Mouse (Mus musculus): ENCODE results near the gene Cnot6l.
A peak's percentile ranks its signal among the peaks of the same experiment; 100 is the strongest.

The Cnot6l gene

DNA sequence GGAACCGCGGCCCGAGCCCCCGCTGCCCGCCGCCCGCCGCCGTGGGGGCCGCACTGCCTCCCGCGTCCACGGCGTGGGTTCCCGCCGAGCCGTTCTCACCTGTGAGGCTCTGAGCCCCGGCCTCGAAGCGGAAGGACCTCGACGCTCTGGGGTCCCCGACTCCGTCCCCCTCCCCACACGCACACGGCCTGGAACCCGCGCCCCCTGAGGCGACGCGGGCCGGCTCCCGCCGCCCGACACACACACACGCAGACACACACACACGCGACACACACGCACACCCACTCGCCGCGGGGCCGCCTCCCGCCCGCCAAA is 2.8 kb downstream of the Cnot6l start:
- no peak for DNase-seq

DNA sequence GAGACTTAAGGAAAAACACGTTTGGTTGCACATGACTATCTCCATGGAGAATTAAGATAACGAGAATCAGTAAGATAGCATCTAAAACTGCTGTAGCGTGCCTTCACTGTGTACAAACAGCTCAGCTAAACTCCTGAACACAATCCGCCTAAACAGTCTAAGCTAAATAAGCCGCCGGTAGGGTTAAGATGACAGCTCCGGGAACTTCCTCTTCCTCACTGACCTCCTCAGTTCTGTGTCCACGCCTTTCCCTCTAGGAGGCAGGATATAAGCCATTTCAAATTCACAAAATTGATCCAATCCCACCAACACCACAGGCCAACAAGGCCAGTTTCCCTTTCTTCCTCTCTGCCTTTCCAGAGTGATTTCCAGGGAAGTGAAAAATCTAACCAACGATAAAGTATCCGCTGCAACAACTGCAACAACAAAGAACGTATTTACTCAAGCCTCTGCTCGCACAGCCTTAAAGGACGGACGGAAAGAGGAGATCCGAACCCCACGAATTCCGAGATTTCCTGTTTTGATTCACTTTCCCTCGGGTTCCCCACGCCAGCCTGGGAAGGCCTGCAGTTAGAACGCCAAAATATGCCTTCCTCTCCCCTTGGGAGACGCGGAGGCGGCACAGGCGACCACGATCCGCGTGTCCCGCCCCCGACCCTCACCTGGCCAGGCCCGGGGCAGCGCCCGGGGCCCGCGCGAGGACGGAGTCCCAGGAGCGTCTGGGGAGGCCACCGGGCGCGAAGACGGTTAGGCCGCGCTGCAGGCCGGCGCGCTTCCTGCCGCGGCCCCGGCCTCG is 3.3 kb downstream of the Cnot6l start:
- peak; percentile 35 to 50 for DNase-seq

- no peak for DNase-seq
Measured at GRCm38 (mm10) chr5:96142351-96142750, 21.6 kb downstream of the Cnot6l start.

- DNase-seq: no peak
Measured at GRCm38 (mm10) chr5:96130683-96131082, 33.3 kb downstream of the Cnot6l start.

GRCm38 (mm10) chr5:96126856-96127255 is 37.1 kb downstream of the Cnot6l start:
- no peak for DNase-seq

DNA sequence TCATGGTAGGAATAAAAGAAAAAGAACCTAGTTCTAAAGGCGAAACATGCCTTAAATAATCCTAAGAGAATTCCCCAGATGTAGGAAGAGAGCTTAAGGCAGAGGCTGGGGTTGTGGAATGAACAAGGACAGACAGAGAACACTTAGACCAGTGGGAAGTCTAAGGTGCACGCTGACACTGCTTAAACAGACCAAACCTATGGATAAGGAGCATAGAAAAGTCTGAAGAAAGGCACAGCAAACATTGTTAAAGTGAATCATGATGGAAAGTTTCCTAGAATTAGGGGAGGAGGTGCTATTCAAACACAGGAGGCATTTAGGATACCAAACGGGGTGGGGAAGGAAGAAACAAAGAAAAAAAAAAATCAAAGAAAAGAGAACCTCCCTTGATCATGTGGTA is 49.0 kb downstream of the Cnot6l start:
- no peak for DNase-seq

GRCm38 (mm10) chr5:96104644-96105043 is 59.3 kb downstream of the Cnot6l start:
- DNase-seq: no peak

GRCm38 (mm10) chr5:96091468-96091867 is 72.5 kb downstream of the Cnot6l start:
- DNase-seq: no peak

- no peak for DNase-seq
Measured at GRCm38 (mm10) chr5:96085324-96085723, 78.6 kb downstream of the Cnot6l start.

DNA sequence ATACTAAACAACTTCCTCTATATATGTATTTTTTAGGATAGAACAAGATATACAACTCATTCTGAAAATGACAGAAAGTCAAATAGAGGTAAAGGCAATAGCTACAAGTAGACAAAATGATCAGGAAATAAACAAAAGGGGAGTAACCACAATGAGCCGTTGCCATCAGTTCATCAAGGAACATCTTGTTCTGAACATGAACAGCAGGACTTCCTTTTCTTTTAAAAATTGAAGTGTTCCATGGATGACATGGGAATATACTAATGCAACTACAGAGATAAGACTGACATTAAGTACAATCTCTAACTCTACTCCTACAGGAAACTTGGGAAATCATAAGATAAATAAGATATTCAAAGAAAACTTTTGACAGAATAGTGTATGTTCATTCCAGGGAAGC is 84.9 kb downstream of the Cnot6l start:
- no peak for DNase-seq

GRCm38 (mm10) chr5:96065591-96065990 is 98.4 kb downstream of the Cnot6l start:
- DNase-seq: no peak

DNA sequence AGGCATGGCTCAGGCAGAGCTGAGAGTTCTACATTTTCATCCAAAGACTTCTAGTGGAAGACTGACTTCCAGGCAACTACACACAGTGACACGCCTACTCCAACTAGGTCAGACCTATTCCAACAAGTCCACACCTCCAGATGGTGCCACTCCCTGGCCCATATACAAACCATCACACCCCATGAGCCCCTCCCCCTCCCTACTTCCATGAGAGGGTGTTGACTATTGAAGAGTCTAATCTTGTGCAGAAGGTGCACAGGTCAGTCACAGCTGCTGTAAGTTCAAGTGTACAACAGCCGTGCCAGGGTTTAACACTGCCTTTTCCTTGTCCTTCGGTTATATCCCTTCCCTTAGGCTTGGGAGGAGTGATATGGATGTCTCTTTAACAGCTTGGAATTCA is 121.5 kb downstream of the Cnot6l start:
- no peak for DNase-seq

DNA sequence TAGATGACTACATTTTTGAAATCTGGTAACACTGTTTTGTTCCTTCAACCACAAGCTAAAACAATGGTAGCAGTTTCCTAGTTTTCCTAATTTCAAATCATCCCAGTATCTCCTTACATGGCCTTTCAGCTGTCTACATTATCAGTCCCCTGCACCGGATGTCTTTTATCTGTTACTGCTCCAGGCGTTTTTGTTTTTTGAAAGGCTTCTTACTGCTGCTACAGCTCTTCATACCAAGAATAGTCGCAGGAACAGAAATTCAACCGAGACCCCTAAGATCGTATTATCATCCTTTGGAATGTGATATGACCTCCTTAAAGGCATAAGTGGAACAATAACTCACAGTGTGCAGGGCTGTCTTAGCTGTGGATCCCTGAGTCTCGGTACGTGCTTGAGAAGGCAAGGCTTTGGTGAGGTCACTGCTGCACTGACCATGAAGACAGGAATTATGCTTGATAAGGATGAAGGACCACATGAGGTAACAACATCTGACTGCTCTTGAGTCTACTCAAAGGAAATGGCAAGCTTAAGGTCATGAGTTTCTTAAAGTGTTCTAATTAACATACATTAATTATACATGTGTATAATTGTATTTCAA is 122.4 kb downstream of the Cnot6l start:
- no peak for DNase-seq

GRCm38 (mm10) chr5:96039188-96039840 is 124.7 kb downstream of the Cnot6l start:
- no peak for DNase-seq

DNA sequence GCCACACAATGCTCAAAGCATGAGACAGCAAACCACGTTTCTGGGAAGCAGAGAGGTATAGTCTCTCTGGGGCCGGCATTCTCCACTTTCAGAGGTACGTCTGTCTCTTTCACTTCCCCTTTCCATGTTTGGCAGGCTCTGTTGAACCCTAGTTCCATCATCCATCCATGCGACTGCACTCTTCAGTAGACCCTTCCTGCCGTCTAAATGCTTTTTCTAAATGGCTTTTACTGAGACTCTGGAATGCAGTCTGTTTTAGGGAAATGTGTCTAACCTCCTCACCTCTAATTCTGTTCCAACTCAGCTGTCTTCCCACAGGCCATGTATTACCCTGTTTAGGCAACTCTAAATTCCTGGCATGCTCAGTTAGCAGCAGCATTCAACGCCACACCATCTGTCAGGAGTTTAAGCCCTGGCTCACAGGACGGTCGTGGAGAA is 126.3 kb downstream of the Cnot6l start:
- DNase-seq: no peak

- no peak for DNase-seq
Measured at GRCm38 (mm10) chr5:96036125-96036672, 127.8 kb downstream of the Cnot6l start.

- DNase-seq: no peak
Measured at GRCm38 (mm10) chr5:96034101-96034500, 129.9 kb downstream of the Cnot6l start.

DNA sequence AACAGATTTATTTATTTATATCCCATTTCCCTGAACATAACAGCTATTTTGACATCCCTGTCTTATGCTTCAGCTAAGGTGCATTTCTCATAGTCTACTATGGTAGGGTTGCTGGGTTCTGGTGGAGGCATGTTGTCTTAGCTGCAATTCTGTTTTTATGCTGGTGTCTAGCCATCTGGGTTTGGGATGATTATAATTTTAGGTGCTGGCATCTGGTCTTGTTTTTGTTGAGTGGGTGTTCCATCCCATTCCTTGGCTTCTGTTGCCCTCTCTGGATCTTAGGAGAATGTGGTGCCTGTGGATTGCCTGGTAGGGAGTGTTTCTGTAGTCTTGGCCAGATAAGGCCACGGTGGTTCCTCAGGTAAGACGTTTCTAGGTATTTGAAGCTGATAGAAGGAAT is 134.2 kb downstream of the Cnot6l start:
- DNase-seq: no peak

All from kidney, postnatal 25 days (tissue).